11 mouse cellular contexts compared by ENCODE assay signal in genomic region chr17:84492255-84492880, GRCm38 (mm10). TPM values are rescaled to one million over a fixed set of nuclear protein-coding genes. Genes with fewer than 3 reads are reported as not detected.
DNase-seq lines count a peak whose midpoint lies in the region.
"Had no signal": no experiment of that assay in that cellular context is flagged by ENCODE, and none has a peak within 500 bp of the region (broad histone marks: within the 10 kb centered on the region; RNA-seq: fewer than 3 reads in every experiment).

No protein-coding gene starts in this region.

- peak; percentile 26 to 43 for DNase-seq in cerebellum, postnatal 25 days
- DNase-seq in cerebellum, adult 8-10 months = no peak
- DNase-seq in layer of hippocampus, postnatal 10 days (ENCODE audit: low spot score in 2 of 2) = peak; percentile 23 to 31
- DNase-seq in layer of hippocampus, postnatal 25 days (ENCODE audit: extremely low spot score in 1 of 2, low spot score in 1 of 2) = no peak
- DNase-seq in right cerebral cortex, postnatal 14 days = peak; percentile 27
- DNase-seq in right cerebral cortex, postnatal 36 days (ENCODE audit: low spot score in 2 of 2) = no peak
- DNase-seq in retina, embryonic 14.5 days (ENCODE audit: low spot score) = peak; percentile 71
- no peak for DNase-seq in spleen, postnatal 36 days (ENCODE audit: low spot score in 2 of 2)
- DNase-seq: kidney, adult 2 months; thymus, postnatal 36 days had no signal

RNA-seq across cellular contexts. Expression of gene Plekhh2, which starts 19.3 kb away (rescaled TPM):
- total RNA-seq in layer of hippocampus, postnatal 10 days (2021) = 1 to 10 TPM; 4.4 to 5.2 TPM
- 1 to 10 TPM; 3.7 to 5.9 TPM for total RNA-seq in layer of hippocampus, postnatal 25 days (2021)
- total RNA-seq: hematopoietic stem cell, adult 5-6 weeks had no signal

RNA-seq across cellular contexts. Expression of gene Thada, which starts 26.4 kb away (rescaled TPM):
- 10 to 100 TPM; 11.7 to 14.5 TPM for total RNA-seq in layer of hippocampus, postnatal 10 days (2021)
- 10 to 100 TPM; 12.2 to 15.7 TPM for total RNA-seq in layer of hippocampus, postnatal 25 days (2021)

Comparison
In these comparisons a context has a peak if more than half of its experiments do, and no peak if none do; other contexts are left out.
1. DNase-seq: peak in cerebellum, postnatal 25 days (2 of 2), layer of hippocampus, postnatal 10 days (2 of 2), right cerebral cortex, postnatal 14 days (single experiment) and retina, embryonic 14.5 days (single experiment); none in cerebellum, adult 8-10 months (single experiment), layer of hippocampus, postnatal 25 days (0 of 2), right cerebral cortex, postnatal 36 days (0 of 2) and spleen, postnatal 36 days (0 of 2).